Mouse (Mus musculus): ENCODE results near the gene Gm42674. TPM values are rescaled to one million over a fixed set of nuclear protein-coding genes. Genes with fewer than 3 reads are reported as not detected.

Gm42674 gene
- polyA plus RNA-seq, 1 experiment from 2014 or later = not detected

DNA sequence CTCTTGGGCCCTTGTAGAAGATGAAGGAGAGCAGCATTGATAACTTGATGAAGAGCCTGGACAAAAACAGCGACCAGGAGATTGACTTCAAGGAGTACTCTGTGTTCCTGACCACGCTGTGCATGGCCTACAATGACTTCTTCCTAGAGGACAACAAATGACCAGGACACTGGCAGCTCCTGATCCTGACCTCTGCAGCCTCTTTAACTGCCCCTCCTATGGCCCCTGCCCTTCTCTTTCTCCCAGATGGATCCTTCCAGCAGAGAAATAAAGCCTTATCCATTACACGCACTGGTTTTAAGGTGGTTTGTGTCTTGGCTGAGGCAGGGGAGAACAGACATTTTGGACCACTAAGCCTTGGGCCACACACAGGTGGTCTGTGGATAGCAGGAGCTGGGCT, 9.8 kb downstream of the Gm42674 start:
- Histone ChIP-seq H3K4me1 (replicated peaks) (peaks cover 20% of the 10 kb centered on the region), H3K4me2 (no peak overlapping the region), H3K27me3 (no peaks in the 10 kb centered on the region), H3K36me3 (no peaks in the 10 kb centered on the region), H3K9me3 (replicated peaks) (no peaks in the 10 kb centered on the region), H3K4me3 (no peak overlapping the region), H3K27ac (no peak overlapping the region), H3K9ac (no peak overlapping the region)
- 77% methylated on average over 3 of the region's 3 CpGs for WGBS
- ATAC-seq (replicated peaks; ENCODE audit: insufficient number of reproducible peaks, insufficient read depth, low FRiP score, low read depth) = no peak

DNA sequence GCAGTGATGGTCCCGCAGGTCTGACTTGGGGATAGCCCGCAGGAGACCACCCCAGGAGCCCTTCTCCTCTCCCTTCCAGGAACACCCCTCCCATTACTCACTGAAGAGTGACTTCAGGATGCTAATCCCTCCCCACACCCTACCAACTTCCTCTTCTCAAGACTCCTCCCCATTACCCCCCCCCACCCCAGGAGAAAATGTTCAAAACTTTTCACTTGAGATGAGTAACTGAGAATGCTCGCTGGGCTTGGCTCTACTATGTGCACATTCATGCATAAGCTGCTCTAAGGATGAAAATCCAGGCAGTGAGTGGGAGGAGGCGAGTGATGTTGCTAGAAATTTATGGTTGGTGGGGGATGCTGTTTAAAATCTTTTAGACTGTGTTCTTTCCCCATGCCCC, 10.4 kb downstream of the Gm42674 start:
- 58% methylated on average over 4 of the region's 4 CpGs for WGBS
- Histone ChIP-seq H3K9me3 (replicated peaks) (no peaks in the 10 kb centered on the region), H3K36me3 (no peaks in the 10 kb centered on the region), H3K4me1 (replicated peaks) (peaks cover 20% of the 10 kb centered on the region), H3K4me3 (no peak overlapping the region), H3K27ac (no peak overlapping the region), H3K4me2 (no peak overlapping the region), H3K9ac (no peak overlapping the region), H3K27me3 (no peaks in the 10 kb centered on the region)
- no peak for ATAC-seq (replicated peaks; ENCODE audit: insufficient number of reproducible peaks, insufficient read depth, low FRiP score, low read depth)

DNA sequence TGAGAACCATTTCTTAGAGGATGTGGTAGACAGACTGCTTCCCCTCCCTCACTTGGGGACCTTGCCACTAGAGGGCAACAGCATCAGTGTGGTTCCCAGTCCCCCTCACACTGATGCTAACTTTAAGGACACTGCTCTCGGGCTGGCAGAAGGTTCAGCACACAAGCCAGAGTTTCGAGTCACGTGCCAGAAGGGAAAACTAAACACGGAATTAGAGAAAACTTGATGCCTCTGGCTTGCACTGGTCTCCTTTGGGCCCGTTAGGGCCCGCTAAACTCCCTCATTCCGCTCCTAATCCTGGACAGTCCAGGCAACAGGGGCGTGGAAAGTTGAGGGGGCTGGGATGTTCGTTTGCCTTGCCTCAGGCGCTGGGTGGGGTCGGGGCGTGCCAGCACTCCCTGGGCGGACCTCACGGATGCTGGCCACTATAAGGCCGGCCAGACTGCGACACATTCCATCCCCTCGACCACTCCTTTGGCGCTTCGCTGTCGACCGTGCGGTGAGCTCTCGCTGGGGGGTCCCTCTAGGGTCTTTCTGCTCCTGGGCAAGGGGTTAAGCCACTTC, 11.1 kb downstream of the Gm42674 start, which contains the start of gene S100a6:
TSS of gene S100a6 (plus strand) at position 155 of the 564 bp plus-strand sequence.
- Histone ChIP-seq H3K9ac (peak within 1 kb of the TSS; percentile 25; the same call in 1 of the 2 replicates), H3K4me3 (peak within 1 kb of the TSS; percentile 48), H3K36me3 (no peaks in the 10 kb centered on the region), H3K27me3 (no peaks in the 10 kb centered on the region), H3K4me1 (replicated peaks) (peaks cover 20% of the 10 kb centered on the region), H3K4me2 (peak within 1 kb of the TSS; percentile 84), H3K9me3 (replicated peaks) (no peaks in the 10 kb centered on the region), H3K27ac (no peak within 1 kb of the TSS)
- peak; percentile 58; the same call in 1 of the 2 replicates for ATAC-seq (replicated peaks; ENCODE audit: insufficient number of reproducible peaks, insufficient read depth, low FRiP score, low read depth)
- WGBS = under 1% methylated on average over 23 of the region's 23 CpGs

DNA sequence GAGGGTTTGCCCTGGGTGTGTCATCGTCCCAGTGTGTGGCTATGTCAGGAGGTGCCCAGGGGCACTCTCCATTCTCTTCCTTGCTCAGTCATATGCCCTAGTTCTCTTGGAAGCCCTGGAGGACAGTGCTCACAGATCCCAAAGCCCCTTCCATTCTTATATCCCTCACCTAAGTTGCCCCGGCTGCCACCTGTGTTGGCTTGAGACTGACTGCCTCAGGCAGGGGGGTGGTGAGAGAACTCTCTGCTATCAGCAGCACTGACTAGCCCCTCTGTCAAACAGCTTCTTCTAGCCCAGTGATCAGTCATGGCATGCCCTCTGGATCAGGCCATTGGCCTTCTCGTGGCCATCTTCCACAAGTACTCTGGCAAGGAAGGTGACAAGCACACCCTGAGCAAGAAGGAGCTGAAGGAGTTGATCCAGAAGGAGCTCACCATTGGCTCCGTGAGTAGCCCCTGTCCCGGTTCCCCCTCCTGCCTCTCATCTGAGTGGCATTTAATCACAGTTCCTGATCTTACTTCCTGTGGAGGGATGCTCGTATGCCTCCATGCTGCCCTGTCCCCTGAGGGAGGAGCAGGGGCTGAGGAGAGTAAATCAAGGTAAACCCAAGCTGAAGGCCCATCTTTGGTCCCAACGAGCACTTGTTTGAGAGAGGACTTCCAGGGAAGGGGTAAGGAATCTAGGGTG, 11.9 kb downstream of the Gm42674 start:
- no peaks in the 10 kb centered on the region for H3K9me3 ChIP-seq (replicated peaks)
- WGBS = 51% methylated on average over 7 of the region's 7 CpGs
- no peaks in the 10 kb centered on the region for H3K27me3 ChIP-seq
- H3K9ac ChIP-seq = no peak overlapping the region
- peaks cover 20% of the 10 kb centered on the region for H3K4me1 ChIP-seq (replicated peaks)
- H3K27ac ChIP-seq = no peak overlapping the region
- no peak for ATAC-seq (replicated peaks; ENCODE audit: insufficient number of reproducible peaks, insufficient read depth, low FRiP score, low read depth)
- H3K4me2 ChIP-seq = peak overlapping the region; percentile 84
- H3K36me3 ChIP-seq = no peaks in the 10 kb centered on the region
- peak overlapping the region; percentile 48 for H3K4me3 ChIP-seq

DNA sequence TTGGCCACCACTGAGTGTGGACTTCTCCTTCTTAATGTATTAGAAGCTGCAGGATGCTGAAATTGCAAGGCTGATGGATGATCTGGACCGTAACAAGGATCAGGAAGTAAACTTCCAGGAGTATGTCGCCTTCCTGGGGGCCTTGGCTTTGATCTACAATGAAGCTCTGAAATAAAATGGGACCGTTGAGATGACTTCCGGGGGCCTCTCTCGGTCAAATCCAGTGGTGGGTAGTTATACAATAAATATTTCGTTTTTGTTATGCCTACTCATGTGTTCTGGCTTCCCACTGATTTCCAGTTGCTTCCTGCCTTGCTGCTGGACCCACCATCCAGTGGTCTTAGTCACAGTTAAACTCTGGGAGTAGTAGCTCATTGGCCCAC, 12.4 kb downstream of the Gm42674 start:
- Histone ChIP-seq H3K9ac (no peak overlapping the region), H3K27me3 (no peaks in the 10 kb centered on the region), H3K4me2 (no peak overlapping the region; the same call in 1 of the 2 replicates), H3K36me3 (no peaks in the 10 kb centered on the region), H3K27ac (no peak overlapping the region), H3K9me3 (replicated peaks) (no peaks in the 10 kb centered on the region), H3K4me1 (replicated peaks) (peaks cover 20% of the 10 kb centered on the region), H3K4me3 (no peak overlapping the region)
- WGBS = 76% methylated on average over 6 of the region's 6 CpGs
- ATAC-seq (replicated peaks; ENCODE audit: insufficient number of reproducible peaks, insufficient read depth, low FRiP score, low read depth) = no peak

DNA sequence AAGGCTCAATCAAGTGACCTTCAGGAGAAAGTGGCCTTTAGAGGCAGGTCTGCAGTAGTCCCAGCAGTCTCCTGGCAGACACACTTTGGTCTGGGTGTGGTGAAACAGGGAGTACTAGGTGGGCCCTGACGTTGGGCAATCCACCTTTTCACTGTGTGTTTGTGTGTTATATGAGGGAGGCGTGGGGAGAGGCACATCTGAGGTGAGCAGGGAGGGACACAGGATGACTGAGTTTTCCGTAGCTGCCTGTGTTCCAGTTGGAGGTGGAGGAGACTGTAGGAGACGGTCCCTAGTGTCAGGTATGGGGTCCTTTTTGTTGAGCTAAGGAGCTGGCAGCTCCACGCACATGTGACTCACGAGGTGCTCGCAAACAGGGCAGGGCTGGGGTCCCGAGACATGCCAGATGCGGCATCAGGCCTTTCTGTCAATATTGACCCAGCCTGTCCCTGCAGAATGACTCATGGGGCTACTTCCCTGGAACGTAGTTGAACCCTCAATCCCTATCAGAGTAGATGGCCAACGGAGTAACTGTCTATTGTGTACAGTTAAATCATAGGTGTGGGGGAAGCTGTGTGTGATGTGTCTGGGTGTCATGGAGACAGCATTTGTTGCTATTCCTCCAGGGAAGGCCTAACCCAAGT, 13.0 kb downstream of the Gm42674 start:
- Histone ChIP-seq H3K4me3 (no peak overlapping the region), H3K9me3 (replicated peaks) (no peaks in the 10 kb centered on the region), H3K4me2 (no peak overlapping the region; the same call in 1 of the 2 replicates), H3K9ac (no peak overlapping the region), H3K27me3 (no peaks in the 10 kb centered on the region), H3K27ac (no peak overlapping the region), H3K36me3 (no peaks in the 10 kb centered on the region), H3K4me1 (replicated peaks) (peaks cover 20% of the 10 kb centered on the region)
- 72% methylated on average over 11 of the region's 11 CpGs for WGBS
- no peak for ATAC-seq (replicated peaks; ENCODE audit: insufficient number of reproducible peaks, insufficient read depth, low FRiP score, low read depth)

DNA sequence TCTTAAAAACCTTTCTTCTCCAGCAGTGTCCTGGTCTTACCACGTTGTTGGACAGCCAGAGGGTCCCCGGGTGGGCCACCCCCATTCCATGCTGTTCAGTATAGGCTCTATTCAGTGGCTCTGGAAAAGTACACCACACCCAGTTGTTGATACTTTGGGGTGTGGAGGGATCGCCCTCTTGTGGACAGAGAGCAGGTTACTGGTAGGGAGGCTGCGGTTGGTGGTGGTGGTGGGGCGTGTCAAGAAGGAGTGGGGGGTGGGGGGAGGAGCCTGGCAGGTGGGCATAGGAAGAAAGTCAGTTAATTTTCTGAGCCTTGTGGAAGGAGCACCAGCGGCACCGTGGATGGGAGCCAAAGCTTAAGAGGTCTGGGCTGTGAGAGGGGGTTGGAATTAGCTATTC, 13.7 kb downstream of the Gm42674 start:
- Histone ChIP-seq H3K36me3 (no peaks in the 10 kb centered on the region), H3K9ac (no peak overlapping the region), H3K27ac (no peak overlapping the region), H3K4me2 (peak overlapping the region; percentile 40), H3K27me3 (no peaks in the 10 kb centered on the region), H3K4me1 (replicated peaks) (peaks cover 20% of the 10 kb centered on the region), H3K4me3 (no peak overlapping the region), H3K9me3 (replicated peaks) (no peaks in the 10 kb centered on the region)
- ATAC-seq (replicated peaks; ENCODE audit: insufficient number of reproducible peaks, insufficient read depth, low FRiP score, low read depth) = peak; percentile 54
- WGBS = 8% methylated on average over 7 of the region's 7 CpGs

DNA sequence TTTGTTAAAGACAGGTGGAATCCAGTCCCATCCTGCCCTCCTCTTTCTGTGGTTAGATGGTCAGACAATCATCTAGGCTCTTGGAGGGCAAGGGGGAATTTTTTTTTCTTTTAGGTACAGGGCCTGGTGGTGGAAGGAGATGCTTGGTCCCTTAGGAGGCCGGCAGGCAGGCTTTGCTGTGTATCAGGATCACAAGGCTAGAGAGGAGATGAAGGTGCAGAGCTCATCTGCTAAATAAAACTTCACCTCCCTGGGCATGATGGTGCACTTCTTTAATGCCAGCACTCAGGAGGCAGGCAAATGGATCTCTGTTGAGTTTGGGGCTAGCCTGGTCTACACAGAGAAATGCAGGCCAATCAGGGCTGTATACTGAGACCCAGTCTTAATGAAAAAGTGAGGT, 14.2 kb downstream of the Gm42674 start:
- WGBS = 55% methylated on average over 1 of the region's 1 CpGs
- no peak overlapping the region for H3K9ac ChIP-seq
- H3K27me3 ChIP-seq = no peaks in the 10 kb centered on the region
- no peaks in the 10 kb centered on the region for H3K36me3 ChIP-seq
- H3K4me2 ChIP-seq = no peak overlapping the region; the same call in 1 of the 2 replicates
- no peak overlapping the region for H3K4me3 ChIP-seq
- no peak overlapping the region for H3K27ac ChIP-seq
- no peaks in the 10 kb centered on the region for H3K9me3 ChIP-seq (replicated peaks)
- no peak for ATAC-seq (replicated peaks; ENCODE audit: insufficient number of reproducible peaks, insufficient read depth, low FRiP score, low read depth)
- H3K4me1 ChIP-seq (replicated peaks) = peaks cover 20% of the 10 kb centered on the region

DNA sequence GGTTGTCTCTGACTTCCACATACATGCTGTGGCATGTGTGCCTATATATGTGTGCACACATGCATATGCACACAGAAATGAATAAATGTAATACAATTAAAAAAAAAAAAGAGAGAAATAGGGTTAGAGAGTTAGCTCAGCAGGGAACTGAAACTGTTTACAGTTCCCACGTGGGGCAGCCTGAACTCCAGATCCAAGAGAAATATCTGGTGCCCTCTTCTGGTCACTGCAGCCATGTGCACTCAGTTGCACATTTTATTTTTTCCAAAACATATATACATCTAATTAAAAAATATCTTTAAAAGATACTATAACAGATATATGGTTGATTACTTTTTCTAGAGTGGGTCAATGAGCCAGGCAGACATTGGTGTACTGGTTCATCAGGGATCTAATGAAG, 15.9 kb downstream of the Gm42674 start:
- Histone ChIP-seq H3K4me1 (replicated peaks) (peaks cover 19% of the 10 kb centered on the region), H3K9me3 (replicated peaks) (no peaks in the 10 kb centered on the region), H3K4me2 (no peak overlapping the region), H3K27me3 (no peaks in the 10 kb centered on the region), H3K4me3 (no peak overlapping the region), H3K27ac (no peak overlapping the region), H3K9ac (no peak overlapping the region), H3K36me3 (no peaks in the 10 kb centered on the region)
- WGBS = 9% methylated on average over 1 of the region's 1 CpGs
- ATAC-seq (replicated peaks; ENCODE audit: insufficient number of reproducible peaks, insufficient read depth, low FRiP score, low read depth) = no peak

DNA sequence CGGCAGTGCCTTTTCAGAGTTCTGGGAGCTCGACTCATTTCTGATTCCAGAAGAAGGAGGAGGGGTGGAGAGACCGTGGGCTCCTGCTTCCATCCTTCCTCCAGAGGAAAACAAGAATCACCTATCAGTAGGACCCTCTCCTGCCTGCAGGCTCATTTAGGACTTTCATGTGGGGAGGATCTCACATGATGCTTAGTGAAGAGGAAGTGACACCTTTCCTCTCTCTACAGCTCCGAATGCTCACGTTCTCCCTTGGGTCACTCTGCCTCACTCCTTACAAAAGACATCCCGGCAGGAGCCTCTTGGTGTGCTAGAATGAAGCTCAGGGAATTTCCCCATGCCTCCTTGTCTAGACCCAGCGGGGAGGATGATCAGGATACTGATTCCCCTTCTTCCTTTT, 19.8 kb downstream of the Gm42674 start:
- no peak overlapping the region for H3K4me2 ChIP-seq
- WGBS = 34% methylated on average over 7 of the region's 7 CpGs
- no peak for ATAC-seq (replicated peaks; ENCODE audit: insufficient number of reproducible peaks, insufficient read depth, low FRiP score, low read depth)
- peaks cover 12% of the 10 kb centered on the region for H3K4me1 ChIP-seq (replicated peaks)
- no peaks in the 10 kb centered on the region for H3K36me3 ChIP-seq
- no peak overlapping the region for H3K4me3 ChIP-seq
- H3K27me3 ChIP-seq = no peaks in the 10 kb centered on the region
- no peaks in the 10 kb centered on the region for H3K9me3 ChIP-seq (replicated peaks)
- H3K27ac ChIP-seq = no peak overlapping the region
- H3K9ac ChIP-seq = no peak overlapping the region

DNA sequence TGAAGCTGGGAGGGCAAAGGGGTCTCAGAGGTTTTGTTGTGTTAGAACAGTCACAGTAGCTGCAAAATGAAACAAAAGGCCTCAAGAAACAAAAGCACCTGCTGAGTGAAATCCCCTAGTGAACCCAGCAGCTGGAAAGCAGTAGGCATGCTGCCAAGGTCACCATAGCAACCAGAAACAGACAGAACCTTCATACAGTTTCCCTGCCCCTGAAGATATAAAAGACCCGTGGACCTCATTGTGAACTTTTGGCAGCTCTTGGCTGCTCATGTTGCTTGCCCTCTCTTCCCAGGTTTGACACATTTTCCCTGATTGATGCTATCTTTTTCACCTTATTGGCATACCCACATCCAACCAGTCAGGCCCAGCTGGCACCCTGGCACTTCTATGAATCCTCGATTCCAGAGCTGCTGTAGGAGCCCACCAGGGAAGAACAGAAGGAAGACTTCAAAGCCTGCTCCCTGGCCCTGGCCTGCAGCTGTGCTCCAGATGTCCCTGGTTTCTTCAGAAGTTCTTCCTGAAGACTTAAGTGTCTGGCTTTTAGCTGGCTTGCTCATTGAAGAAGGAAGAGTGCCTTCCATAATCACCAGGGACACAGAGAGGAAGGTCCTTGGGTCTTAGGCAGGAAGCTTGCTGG, 21.8 kb downstream of the Gm42674 start:
- Histone ChIP-seq H3K27me3 (no peaks in the 10 kb centered on the region), H3K9me3 (replicated peaks) (no peaks in the 10 kb centered on the region), H3K4me2 (no peak overlapping the region), H3K9ac (no peak overlapping the region), H3K4me3 (no peak overlapping the region), H3K27ac (no peak overlapping the region), H3K4me1 (replicated peaks) (peaks cover 12% of the 10 kb centered on the region), H3K36me3 (no peaks in the 10 kb centered on the region)
- 0 out of 2 replicates have a peak, but pooled peaks have one; percentile 40 for ATAC-seq (replicated peaks; ENCODE audit: insufficient number of reproducible peaks, insufficient read depth, low FRiP score, low read depth)
- WGBS = 11% methylated on average over 2 of the region's 2 CpGs
